Mouse (Mus musculus) CH12F3 (cell line): ENCODE results near the gene Colec11.

Experiments
- in situ Hi-C: fragments of 300-500 bp; cut with MboI; formaldehyde crosslinking; loops from 2 replicates; pipeline ENCODE4 v1.14.3; 2020; ENCODE audit warnings: low sequenced_read_pairs

Gene Colec11

DNA sequence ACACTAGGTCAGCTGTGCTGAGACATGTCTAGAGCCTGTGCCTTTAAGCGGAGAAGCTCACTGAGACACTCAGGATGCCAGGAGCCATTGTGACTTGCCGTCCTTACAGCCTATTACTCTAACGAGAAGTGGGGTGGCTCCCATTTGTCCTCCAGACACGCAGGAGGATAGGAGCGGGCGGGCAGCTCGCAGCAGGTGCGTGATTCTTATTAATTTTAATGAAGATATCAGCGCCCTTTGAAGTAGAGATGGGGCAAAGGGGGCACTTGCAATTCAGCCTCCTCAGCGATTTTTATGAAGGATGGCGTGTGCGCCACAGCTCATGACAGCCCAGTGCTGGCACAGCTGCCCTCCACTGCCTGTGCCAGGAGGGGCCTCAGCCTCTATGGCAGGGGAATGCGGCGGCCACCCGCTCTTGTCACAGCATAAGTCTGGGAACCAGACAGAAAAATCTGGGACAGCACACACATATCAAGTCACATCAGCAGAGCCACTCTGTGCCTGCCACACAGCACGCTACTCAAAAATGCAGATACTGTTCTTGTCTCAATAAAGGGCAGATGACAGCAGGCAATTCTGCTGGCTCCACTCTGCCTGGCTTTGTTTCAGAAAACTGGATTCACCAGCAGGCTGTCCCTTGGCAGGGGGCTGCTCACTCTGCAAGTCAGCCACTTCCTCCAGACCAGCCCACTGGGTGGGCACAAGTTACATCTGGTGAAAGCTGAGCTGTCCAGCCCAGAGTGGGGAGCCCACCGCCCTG is 15.5 kb downstream of the Colec11 start:
- in situ Hi-C loops: loop anchor here (25.0 kb wide), 1 partner anchor 680 kb away; no protein-coding TSS in a partner anchor

DNA sequence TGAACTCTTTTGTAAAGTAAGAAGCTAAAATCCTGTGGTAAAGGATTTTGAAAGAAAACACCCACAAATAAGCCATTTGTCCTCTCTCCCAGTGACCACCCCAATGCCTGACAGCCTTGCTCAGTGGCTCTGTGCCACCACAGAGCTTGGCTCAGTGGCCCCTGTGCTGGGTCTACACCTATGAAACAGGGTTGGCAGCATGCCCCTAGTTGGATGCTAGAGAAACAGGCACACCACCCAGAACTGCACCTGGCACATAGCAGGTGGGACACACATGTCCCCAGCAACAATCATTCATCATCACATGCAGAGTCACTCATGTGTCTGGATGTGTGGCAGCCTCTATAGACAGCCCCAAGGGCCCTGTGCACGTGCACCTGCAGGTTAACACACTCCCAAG is 19.7 kb downstream of the Colec11 start:
- in situ Hi-C loops: loop anchor here (25.0 kb wide), 1 partner anchor 684 kb away; no protein-coding TSS in a partner anchor

DNA sequence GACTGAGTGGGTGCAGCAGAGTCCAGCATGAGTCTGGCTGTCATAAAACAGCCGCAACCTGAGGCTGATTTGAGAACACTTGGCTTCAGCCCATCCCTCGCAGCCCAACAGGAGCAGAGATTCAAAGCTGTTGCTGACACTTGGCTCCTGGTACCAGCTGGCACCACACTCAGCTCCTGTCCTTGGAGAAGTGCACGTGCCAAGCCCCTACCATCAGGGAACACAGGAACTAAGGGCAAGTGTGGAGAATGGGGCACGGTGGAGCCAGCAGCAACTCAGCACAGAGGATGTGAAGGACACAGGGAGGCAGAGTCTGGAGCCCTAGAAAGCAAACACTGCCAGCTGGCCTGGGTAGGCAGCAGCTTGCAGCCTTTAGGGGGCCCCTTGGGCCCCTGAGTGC is 20.9 kb downstream of the Colec11 start:
- in situ Hi-C loops: loop anchor here (25.0 kb wide), 1 partner anchor 685 kb away; no protein-coding TSS in a partner anchor

DNA sequence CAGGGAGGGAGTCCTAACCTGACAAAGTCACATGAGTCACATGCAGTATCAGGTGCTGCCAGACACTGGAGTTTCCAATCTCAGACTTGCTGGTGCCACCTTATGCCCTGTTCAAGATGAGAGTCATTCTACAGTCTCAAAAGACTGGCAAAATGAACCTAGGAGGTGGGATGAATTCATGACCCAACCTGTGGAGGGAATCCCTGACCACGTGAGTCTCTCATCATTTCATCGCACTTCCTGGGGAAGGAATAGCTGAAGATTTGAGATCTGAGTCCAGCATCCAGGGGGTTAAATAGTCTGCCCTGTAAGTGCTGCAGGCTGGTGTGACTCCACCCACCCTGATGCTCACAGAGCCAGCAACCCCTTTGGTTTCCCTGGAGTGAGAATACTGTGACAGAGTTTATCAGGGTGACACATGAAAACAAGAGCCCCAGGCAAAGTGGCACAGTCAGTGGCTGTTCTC is 24.6 kb downstream of the Colec11 start:
- in situ Hi-C loops: loop anchor here (25.0 kb wide), 1 partner anchor 1264 kb away; no protein-coding TSS in a partner anchor

DNA sequence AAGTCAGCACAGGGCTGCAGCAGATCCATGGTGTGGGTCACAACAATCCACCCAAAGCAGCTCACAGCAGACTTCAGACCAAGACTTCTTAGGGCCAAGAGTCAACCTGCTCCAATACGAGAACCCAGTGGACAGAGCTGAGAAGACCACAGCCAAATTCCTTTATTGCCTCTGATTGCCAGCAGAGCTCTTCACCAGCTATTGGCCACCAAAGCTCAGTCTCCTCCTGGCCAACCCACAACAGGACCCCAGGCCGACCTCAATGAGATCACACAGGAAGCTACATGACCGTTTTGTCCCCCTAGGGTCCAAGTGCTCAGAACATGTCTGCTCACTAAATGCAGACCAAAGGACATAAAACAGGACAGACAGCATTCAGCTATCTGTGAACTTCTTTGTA is 25.1 kb downstream of the Colec11 start:
- in situ Hi-C loops: loop anchor here (25.0 kb wide), 1 partner anchor 1264 kb away; no protein-coding TSS in a partner anchor

DNA sequence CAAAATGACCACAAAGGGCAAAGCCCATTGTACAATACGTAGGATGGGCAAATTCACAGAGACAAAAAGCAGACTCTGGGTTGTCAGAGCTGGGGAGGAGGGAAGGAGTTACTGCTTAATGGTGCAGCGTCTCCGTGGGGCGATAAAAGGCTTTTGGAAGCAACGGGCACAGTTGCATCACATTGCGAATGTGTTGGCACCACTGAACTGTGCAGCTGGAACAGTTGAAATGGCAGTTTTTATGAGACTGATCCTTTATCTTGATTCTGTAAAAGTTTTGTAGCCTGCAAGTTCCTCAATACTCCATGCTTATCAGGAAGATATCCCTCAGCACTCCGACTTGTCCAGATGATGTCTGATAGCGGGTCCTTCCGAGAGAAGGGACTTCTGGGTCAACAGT is 25.5 kb downstream of the Colec11 start:
- in situ Hi-C loops: loop anchor here (25.0 kb wide), 1 partner anchor 1265 kb away; no protein-coding TSS in a partner anchor

DNA sequence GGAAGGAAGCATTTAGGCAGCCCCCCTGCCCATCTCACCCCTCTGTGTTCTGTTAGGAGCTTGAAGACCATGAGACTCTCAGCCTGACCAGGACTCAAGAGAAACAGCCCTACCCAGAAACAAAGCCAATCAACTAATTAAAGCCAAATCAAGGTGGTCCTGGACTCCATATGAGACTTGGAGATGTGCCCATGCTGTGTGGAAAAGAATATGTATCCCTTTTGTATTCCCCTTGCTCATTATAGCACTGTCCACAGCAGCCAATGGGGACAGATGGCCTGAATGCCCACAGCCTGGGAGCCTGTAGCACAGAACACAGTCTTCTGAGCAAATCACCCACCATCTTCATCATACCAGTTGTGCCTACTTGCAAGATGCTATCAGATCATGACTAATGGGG is 26.3 kb downstream of the Colec11 start:
- in situ Hi-C loops: loop anchor here (25.0 kb wide), 1 partner anchor 1265 kb away; no protein-coding TSS in a partner anchor

DNA sequence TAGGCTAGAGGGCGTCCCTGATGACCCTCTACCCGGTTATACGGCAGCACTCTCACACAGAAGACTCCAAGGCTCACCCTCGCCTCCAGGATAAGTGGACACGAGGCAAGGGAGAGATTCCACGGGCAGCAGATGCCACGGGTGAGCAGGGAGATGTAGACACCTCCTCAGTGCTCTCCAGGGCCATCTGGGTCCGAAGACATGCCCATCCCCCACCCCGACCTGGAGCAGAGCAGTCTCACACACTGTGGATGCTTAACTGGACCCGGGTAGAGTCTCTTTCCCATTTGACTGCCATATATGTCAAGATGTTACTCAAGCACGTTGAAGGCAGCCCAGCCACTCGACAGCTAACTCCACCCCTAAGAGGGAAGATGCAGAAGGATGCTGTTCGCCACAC is 32.7 kb downstream of the Colec11 start:
- in situ Hi-C loops: loop anchor here (25.0 kb wide), 1 partner anchor 1272 kb away; no protein-coding TSS in a partner anchor

DNA sequence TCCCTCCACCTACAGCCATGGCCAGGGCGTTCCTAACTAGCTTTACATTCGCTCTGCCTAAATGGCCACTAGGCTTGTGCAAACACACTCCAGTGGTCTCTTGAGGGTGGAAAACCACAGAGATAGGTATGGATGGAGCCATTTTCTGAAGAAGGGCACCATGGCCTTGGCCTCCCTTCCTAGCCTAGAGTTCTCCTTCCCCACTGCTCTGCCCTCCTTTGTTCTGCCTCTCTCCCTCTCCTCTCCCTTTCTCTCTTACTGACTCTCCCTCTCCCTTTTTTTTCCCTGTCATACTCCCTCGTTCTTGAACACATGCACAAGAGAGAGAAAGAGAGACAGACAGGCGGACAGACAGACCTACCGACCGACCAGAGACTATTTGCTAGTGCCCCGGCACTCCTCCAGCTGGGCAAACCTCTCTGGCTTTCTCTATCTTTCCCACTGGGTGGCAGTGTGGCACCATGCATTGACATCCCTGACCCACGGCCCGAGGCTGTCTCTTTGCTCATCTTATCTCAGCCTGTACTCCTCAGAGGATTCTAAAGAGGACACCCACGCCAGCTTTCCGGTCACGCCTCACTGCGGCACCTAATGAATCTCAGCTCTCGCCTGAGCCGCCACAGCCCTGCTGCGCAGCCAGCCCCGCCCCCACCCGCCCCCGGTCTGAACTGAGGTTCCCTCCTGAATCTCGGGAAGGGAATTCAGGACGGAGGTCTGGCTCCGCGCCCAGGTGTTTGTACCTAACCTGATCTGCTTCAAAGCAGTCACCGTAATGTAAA is 33.9 kb downstream of the Colec11 start:
- in situ Hi-C loops: loop anchor here (25.0 kb wide), 1 partner anchor 1273 kb away; no protein-coding TSS in a partner anchor

DNA sequence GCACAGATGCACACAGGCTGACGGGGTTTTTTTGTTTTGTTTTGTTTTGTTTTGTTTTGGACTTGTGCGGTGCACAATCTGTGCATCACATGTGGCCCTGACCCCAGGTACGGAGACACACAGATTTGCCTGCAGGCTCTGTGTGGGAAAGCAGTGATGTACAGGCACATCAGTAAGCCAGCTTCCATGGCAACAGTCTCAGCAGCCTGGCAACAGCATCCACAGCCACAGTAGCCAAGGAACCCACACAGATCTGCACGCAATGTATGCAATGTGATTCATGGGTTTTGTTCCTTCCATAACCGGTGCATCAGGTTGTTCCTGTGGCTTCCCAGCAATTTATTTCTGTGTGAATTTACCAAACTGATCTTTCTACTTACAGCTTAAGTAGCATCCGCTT is 35.2 kb downstream of the Colec11 start:
- in situ Hi-C loops: loop anchor here (25.0 kb wide), 1 partner anchor 1274 kb away; no protein-coding TSS in a partner anchor

DNA sequence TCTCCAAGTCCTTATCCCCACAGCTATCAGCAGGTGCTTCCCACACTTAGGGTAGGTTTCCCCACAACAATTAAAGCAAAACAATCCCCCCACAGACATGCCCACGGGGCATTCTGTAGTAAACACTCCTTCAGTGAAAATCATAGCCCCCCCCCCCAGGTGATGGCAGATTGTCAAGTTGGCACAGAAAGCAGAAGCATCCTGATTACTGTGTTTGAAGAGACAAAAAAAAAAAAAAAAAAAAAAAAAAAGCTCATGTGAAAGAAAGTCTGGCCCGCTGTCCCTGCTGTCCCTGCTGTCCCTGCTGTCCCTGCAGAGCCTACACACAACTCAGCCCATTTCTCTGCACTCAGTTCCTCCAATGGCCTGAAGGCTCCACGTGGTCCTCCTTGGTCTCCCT is 39.1 kb downstream of the Colec11 start:
- in situ Hi-C loops: loop anchor here (25.0 kb wide), 1 partner anchor 1278 kb away; no protein-coding TSS in a partner anchor

DNA sequence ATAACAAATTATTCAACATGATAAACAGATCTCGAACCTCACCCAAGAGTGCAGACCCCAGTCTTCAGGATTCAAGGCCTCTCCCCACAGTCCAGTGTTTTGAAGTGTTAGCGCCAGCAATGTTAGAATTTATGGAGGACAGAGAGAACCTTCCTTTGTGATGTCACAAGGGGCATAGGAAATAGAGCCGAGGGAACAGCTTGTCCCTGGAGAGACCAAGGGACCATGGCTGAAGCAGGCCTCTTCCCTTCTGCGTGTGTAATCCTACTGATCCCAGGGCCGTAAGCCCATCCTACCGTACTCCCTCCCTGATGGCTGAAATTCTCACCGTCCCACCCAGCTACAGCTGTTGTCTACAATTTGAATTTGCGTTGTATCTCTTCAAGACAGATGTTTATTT is 40.8 kb downstream of the Colec11 start, which contains the start of gene Allc:
Allc (minus strand) TSS at position 101 of the 400 bp plus-strand sequence.
- in situ Hi-C loops: loop anchor here (25.0 kb wide), 1 partner anchor 1280 kb away; no protein-coding TSS in a partner anchor

DNA sequence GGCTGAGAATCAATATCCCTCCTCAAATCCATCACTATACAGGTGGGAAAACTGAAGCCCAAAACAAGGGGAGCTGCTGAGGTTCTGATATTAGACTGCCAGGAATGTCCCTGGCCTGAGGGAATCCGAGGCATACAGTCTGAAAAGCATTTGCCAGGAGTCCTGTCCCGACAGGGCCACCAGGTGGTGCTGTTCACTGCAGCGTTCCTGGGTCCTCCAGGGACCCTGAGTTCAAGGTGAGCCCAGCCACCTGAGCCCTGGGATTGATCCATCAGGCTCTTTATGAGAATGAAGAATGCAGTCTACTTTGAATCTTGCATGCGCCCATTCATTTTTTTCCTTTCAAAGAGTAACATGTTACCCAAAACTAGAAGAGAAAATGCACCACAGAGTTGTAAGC is 44.0 kb downstream of the Colec11 start:
- in situ Hi-C loops: loop anchor here (25.0 kb wide), 1 partner anchor 1283 kb away; no protein-coding TSS in a partner anchor

DNA sequence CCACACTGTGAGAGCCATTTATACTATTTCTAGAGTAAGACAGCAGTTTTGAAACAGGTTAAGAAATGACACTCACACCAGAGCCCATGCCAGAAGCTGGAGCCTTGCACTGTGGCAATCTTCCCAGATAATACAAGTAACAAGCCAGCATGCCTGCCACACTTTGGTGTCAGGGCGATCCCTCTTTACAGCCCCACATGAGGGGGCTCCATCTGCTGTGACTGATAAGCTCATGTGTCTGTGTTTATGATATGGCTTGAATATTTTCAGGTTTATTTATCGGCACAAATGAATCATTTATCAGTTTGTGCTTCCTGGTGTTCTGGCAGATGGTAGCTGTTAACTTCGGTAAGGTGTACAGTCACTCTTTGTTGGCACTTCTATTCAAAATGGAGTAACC is 45.0 kb downstream of the Colec11 start:
- in situ Hi-C loops: loop anchor here (25.0 kb wide), 1 partner anchor 1284 kb away; no protein-coding TSS in a partner anchor

DNA sequence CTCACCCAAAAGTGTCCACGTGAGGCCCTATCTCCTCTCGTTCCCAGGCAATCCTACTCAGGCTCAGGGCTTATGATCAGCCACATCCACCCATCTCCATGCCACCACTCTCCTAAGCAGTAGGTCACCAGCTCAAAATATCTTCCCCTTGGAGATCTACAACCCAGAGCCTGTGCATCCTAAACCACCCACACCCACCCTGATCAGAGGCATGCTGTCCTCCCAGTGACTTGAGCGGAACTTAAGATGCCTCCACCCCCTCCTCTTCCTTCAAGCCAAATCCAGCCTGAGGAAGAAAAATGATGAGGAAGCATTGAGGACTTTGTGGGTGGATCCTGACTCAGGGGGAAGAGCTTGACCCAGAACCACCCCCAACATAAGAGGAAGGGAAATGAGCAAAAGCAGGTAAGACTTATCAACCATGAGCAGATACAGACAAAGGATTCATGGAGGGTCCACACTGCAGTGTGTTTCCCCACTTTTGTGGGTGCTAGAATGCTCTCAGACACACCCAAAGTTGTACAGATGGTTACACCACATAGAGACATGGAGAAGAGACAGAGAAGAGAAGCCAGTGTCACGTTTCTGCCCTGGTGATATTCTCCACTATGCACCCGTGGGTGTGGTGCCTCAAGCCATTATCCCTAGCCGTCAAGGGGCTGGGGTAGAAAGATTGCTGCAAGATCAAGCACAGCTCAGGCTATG is 47.7 kb downstream of the Colec11 start:
- in situ Hi-C loops: loop anchor here (25.0 kb wide), 1 partner anchor 1287 kb away; no protein-coding TSS in a partner anchor

DNA sequence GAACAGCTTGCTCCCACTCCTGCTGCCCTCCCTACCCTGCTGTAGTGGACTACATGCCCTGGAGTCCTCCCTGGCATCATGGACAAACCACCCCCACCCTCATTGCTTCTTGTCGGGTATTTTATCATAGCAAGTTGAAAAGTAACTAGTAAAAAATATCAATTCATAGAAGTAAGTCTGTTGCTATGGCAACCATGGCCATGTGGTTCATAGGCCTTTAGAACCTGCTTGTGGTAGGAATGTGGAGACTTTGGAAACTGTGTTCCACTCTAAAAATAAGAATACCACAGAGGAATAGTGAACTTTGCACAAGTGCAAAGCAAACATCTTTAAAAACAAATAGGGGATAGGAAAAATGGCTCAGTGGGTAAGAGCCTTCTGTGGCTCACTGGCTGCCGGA is 50.9 kb downstream of the Colec11 start:
- in situ Hi-C loops: no loop called here

DNA sequence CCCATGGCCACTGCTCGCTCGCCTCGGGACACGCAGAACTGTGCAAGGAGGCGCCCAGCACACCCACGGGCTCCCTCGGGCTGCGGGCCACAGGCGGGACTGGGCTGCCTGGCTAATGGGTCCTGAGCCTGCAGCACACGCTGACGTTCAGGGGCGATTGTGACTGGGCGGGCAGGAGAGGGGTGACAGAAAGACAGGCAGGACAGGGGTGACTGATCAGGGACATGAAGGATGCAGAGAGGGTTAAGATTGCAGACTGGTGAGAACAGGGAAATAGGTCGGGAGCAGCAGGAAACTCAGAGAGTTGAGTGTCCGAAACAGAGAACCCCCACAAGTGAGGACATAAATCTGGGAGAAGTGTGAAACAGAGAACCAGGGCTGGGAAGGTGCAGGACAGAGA is 70.9 kb downstream of the Colec11 start, which contains the start of gene Dcdc2c:
Dcdc2c (minus strand) TSS at position 101 of the 400 bp plus-strand sequence.
- in situ Hi-C loops: no loop called here

DNA sequence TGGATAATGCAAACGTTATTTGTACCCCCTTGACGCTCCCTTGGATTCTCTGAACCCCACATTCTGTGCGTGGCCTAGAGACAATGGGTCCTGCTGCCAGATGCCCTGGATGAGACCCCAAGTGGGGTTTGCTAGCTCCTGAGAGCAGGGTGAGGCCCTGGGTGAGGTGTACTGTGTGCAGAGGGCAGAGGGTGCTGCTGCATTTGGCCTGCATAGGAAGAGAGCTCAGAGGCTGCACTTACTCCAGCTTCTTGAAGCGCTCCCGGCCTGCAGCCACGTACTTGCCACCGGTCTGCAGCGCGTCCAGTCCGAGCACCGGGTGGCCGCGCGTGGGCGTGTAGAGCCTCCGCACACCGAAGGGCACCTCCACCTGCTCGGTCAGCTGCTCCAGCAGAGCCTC is 71.4 kb downstream of the Colec11 start:
- in situ Hi-C loops: no loop called here

DNA sequence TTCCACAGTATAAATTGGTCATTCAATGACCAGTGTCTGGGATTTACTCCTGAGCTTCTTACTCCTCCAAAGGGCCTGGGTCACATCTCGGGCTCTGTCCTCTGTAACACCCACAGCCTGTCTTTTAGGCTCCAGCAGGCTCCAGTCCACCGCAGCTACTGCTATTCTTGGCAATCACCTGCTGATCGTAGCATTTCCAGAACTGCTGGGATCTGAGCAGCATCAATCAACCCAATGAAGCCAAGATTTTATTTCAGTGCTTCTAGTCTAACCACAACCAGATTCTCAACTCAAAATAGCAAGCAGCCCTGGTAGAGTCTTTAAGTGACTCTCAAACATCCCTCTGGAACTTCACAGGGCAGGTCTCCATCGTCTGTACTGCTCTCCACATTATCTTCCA is 74.3 kb downstream of the Colec11 start:
- in situ Hi-C loops: no loop called here
